Mouse (Mus musculus) lung, postnatal 0 days (tissue): ENCODE measurements at regions not wholly inside any gene's neighbourhood (a gene's known extent, or its start where the extent isn't known, plus 50 kb on each side); places are given as distances from the start of the nearest gene placed in this dataset.
A peak's percentile ranks its signal among the peaks of the same experiment; 100 is the strongest.

Source experiments
- ATAC-seq: fragments of 200-750 bp; cut with Nextera tagmentation; 2 replicates; pipeline ENCODE4 v1.8.0; 2017; ENCODE audit warnings: moderate library complexity
- DNase-seq: peaks from one replicate; pipeline ENCODE4 v3.0.0-alpha.2; 2016; ENCODE audit warnings: low spot score
- H3K27ac ChIP-seq: fragments of 300-500 bp; sonication (generic); 2 replicates; pipeline ENCODE4 v1.5.1; 2014; ENCODE audit warnings: antibody characterized with exemption, mild to moderate bottlenecking, low read length, mixed read lengths
- H3K27me3 ChIP-seq: fragments of 300-500 bp; sonication (generic); replicated peaks from 2 replicates; pipeline ENCODE4 v1.6.1; 2014; ENCODE audit warnings: low read length, mixed read lengths; ENCODE audit not compliant: insufficient read depth
- H3K36me3 ChIP-seq: fragments of 300-500 bp; sonication (generic); 2 replicates; pipeline ENCODE4 v1.6.1; 2014; ENCODE audit warnings: low read length, mixed read lengths; ENCODE audit not compliant: insufficient read depth
- H3K4me1 ChIP-seq: fragments of 300-500 bp; sonication (generic); 2 replicates; pipeline ENCODE4 v1.6.1; 2014; ENCODE audit warnings: antibody characterized with exemption, low read depth, low read length, mixed read lengths; ENCODE audit not compliant: insufficient read depth
- H3K4me2 ChIP-seq: fragments of 300-500 bp; sonication (generic); replicated peaks from 2 replicates; pipeline ENCODE4 v1.6.1; 2014; ENCODE audit warnings: low read depth, mild to moderate bottlenecking, low read length, moderate library complexity, mixed read lengths
- H3K4me3 ChIP-seq: fragments of 300-500 bp; sonication (generic); 2 replicates; pipeline ENCODE4 v1.5.1; 2014; ENCODE audit warnings: low read depth, low read length
- H3K9ac ChIP-seq: fragments of 300-500 bp; sonication (generic); replicated peaks from 2 replicates; pipeline ENCODE4 v1.6.1; 2014; ENCODE audit warnings: low read depth, mild to moderate bottlenecking
- H3K9me3 ChIP-seq: fragments of 300-500 bp; sonication (generic); 2 replicates; pipeline ENCODE4 v1.6.1; 2016; ENCODE audit warnings: low read length, mixed read lengths
- CTCF ChIP-seq: IDR thresholded peaks from 2 replicates; pipeline ENCODE4 v1.5.1; 2016; ENCODE audit warnings: antibody characterized with exemption, mild to moderate bottlenecking
- EP300 ChIP-seq: IDR thresholded peaks from 2 replicates; pipeline ENCODE4 v1.6.1; 2016; ENCODE audit warnings: antibody characterized with exemption, mild to moderate bottlenecking, control low read depth
- WGBS: fragments of 180-500 bp; shearing (Covaris S2); extraction: QIAGEN DNeasy Blood & Tissue Kit; methylation state at CpG from one replicate; pipeline ENCODE4 v1.1.7; 2014; 5-methylcytosine and 5-hydroxymethylcytosine counted together

DNA sequence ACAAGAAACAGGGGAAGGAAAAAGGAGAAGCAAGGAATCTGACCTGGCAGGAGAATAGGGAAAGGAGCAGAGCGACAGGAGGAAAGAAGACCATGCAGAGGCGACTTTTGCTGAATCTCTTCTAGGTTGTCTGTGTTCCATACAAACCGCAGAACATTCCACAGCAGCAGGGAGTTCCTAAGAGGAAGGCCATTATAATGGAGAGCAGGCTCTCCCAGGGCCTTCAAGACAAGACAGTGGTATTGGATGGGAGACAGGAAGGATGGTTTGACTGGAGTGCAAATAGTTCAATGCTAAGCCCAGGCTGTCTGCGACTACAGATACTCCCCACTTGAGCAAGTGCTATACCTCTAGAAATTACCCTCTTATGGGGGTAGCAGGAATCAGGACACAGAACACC, 176.1 kb upstream of the Sox2 start:
- TF ChIP-seq EP300 (no peak), CTCF (no peak)
- H3K36me3 ChIP-seq, result no peaks in the 10 kb centered on the region
- DNase-seq (no peak), ATAC-seq (no peak)
- no peak overlapping the region for H3K27ac ChIP-seq
- no peak overlapping the region for H3K9ac ChIP-seq
- no peaks in the 10 kb centered on the region for H3K4me1 ChIP-seq
- H3K4me3 ChIP-seq, result no peak overlapping the region
- H3K27me3 ChIP-seq, result no peaks in the 10 kb centered on the region
- no peak overlapping the region for H3K4me2 ChIP-seq
- WGBS, result 61% methylated on average over 4 of the region's 4 CpGs
- H3K9me3 ChIP-seq, result no peaks in the 10 kb centered on the region

GRCm38 (mm10) chr3:34470721-34471120, 179.5 kb upstream of the Sox2 start:
- Histone ChIP-seq H3K9ac (no peak overlapping the region), H3K27ac (no peak overlapping the region), H3K4me3 (no peak overlapping the region), H3K27me3 (no peaks in the 10 kb centered on the region), H3K4me1 (no peaks in the 10 kb centered on the region), H3K36me3 (no peaks in the 10 kb centered on the region), H3K9me3 (no peaks in the 10 kb centered on the region), H3K4me2 (no peak overlapping the region)
- DNase-seq (peak; percentile 16), ATAC-seq (no peak)
- TF ChIP-seq CTCF (no peak), EP300 (no peak)
- WGBS, result 61% methylated on average over 5 of the region's 5 CpGs

DNA sequence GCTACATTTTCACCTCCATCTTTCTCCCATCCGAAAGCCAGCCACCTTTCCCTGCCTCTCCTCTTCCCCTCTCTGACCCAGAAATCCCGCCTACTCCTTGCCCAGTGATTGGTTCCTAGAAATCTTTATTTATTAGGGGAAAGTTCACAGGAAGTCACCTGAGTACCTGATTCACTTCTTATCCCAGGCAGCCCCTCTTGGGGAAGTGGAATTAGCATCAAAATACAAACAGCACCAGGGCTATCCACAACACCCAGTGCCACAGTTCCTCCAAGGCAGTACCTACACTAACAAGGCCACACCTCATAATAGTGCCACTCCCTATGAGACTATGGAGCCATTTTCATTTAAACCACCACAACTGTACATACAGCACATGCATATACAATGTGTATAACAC, 180.3 kb upstream of the Sox2 start:
- H3K4me2 ChIP-seq, result no peak overlapping the region
- ATAC-seq, result no peak
- no peaks in the 10 kb centered on the region for H3K4me1 ChIP-seq
- no peak overlapping the region for H3K27ac ChIP-seq
- DNase-seq, result no peak
- WGBS, result 73% methylated on average over 2 of the region's 2 CpGs
- no peak overlapping the region for H3K4me3 ChIP-seq
- H3K27me3 ChIP-seq, result no peaks in the 10 kb centered on the region
- no peak for TF ChIP-seq EP300
- TF ChIP-seq CTCF, result no peak
- no peak overlapping the region for H3K9ac ChIP-seq
- no peaks in the 10 kb centered on the region for H3K9me3 ChIP-seq
- H3K36me3 ChIP-seq, result no peaks in the 10 kb centered on the region

GRCm38 (mm10) chr3:34466312-34466711, 183.9 kb upstream of the Sox2 start:
- Histone ChIP-seq H3K9me3 (no peaks in the 10 kb centered on the region), H3K27me3 (no peaks in the 10 kb centered on the region), H3K36me3 (no peaks in the 10 kb centered on the region), H3K27ac (no peak overlapping the region), H3K4me1 (no peaks in the 10 kb centered on the region), H3K9ac (no peak overlapping the region), H3K4me2 (no peak overlapping the region), H3K4me3 (no peak overlapping the region)
- DNase-seq (no peak), ATAC-seq (no peak)
- WGBS, result 33% methylated on average over 4 of the region's 4 CpGs
- TF ChIP-seq CTCF (no peak), EP300 (no peak)

DNA sequence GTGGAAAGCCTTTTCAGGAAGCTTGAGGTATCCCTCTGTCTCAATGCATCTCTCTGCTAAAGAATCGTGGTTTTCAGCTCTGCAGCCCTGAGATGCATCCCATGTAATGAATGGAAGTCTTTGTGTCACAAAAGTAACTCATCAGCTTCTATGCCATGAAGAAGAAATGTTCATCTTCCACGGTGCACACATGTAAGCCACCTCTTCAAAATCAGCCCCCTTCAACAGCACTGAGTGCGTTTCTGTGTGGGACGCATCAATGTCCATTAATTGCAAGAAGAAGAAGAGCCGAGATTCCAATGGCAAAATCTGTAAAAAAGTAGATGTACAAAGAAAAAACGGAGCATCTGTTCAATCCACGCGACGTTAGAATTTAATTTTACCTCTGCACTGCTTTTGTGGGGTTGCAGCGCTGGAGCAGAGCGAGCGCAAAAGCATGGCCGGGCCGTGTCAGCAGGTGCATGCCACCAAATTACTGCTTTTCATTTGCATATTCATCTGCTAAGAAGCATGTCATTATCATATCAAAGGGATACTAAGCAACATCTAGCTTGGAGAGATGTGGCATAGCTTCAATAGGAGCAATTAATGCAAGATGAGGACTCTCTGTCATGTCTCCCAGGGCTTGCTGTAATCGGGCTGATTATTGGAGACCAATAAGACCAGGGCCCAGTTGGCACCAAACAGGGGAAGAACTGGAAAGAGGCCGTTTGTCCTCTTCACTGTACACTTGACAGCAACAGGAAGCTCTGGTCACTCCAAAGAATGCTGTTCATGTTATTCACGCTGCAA, 185.0 kb upstream of the Sox2 start:
- ATAC-seq (no peak), DNase-seq (no peak)
- Histone ChIP-seq H3K27me3 (no peaks in the 10 kb centered on the region), H3K36me3 (no peaks in the 10 kb centered on the region), H3K9ac (no peak overlapping the region), H3K9me3 (no peaks in the 10 kb centered on the region), H3K4me1 (no peaks in the 10 kb centered on the region), H3K4me3 (no peak overlapping the region), H3K4me2 (no peak overlapping the region), H3K27ac (no peak overlapping the region)
- TF ChIP-seq EP300, result no peak
- 79% methylated on average over 17 of the region's 17 CpGs for WGBS

- Histone ChIP-seq H3K4me1 (no peaks in the 10 kb centered on the region), H3K9ac (no peak overlapping the region), H3K27ac (no peak overlapping the region), H3K4me3 (no peak overlapping the region), H3K27me3 (no peaks in the 10 kb centered on the region), H3K36me3 (no peaks in the 10 kb centered on the region), H3K4me2 (no peak overlapping the region), H3K9me3 (no peaks in the 10 kb centered on the region)
- no peak for DNase-seq
- WGBS, result 65% methylated on average over 6 of the region's 6 CpGs
- TF ChIP-seq CTCF, result no peak
- TF ChIP-seq EP300, result no peak
- no peak for ATAC-seq
Measured at GRCm38 (mm10) chr3:34458766-34459165, 191.4 kb upstream of the Sox2 start.

DNA sequence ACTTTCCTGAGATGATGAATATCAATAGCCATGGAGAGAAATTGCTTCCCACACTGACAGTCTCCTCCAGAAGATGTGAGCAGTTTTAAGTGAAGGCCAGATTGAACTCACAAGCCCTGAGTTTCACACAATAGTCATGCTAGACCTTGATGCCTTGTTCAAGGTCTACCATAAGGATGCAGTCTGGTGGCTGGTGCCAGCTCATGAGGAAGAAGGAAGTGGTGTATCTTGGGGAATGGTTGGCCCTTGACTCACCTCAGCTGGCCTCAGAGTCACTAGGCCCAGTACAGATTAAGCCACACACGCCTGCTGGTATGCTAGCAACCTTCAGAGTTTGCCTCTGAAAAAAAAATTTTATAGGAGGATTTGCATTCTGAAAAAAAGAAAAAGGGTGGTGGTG, 192.4 kb upstream of the Sox2 start:
- no peaks in the 10 kb centered on the region for H3K4me1 ChIP-seq
- H3K9me3 ChIP-seq, result no peaks in the 10 kb centered on the region
- H3K4me2 ChIP-seq, result no peak overlapping the region
- no peaks in the 10 kb centered on the region for H3K36me3 ChIP-seq
- no peak overlapping the region for H3K4me3 ChIP-seq
- WGBS, result 88% methylated on average over 1 of the region's 1 CpGs
- no peak overlapping the region for H3K27ac ChIP-seq
- DNase-seq (no peak), ATAC-seq (no peak)
- H3K27me3 ChIP-seq, result no peaks in the 10 kb centered on the region
- H3K9ac ChIP-seq, result no peak overlapping the region
- TF ChIP-seq EP300 (no peak), CTCF (no peak)
